Mouse (Mus musculus) liver, postnatal 0 days (tissue): ENCODE results near the gene Cuedc1. TPM values are rescaled to one million over a fixed set of nuclear protein-coding genes. Genes with fewer than 3 reads are reported as not detected.

Source experiments
- ATAC-seq: fragments of 200-750 bp; cut with Nextera tagmentation; 2 replicates; pipeline ENCODE4 v1.8.0; 2017; ENCODE audit warnings: mild to moderate bottlenecking, moderate library complexity
- DNase-seq: peaks from one replicate; pipeline ENCODE4 v3.0.0-alpha.2; 2016
- H3K27ac ChIP-seq: fragments of 300-500 bp; sonication (generic); 2 replicates; pipeline ENCODE4 v1.5.1; 2014; ENCODE audit warnings: antibody characterized with exemption, moderate library complexity, mild to moderate bottlenecking, low read depth
- H3K27me3 ChIP-seq: fragments of 300-500 bp; sonication (generic); 2 replicates; pipeline ENCODE4 v1.6.1; 2014; ENCODE audit warnings: low read length, control low read depth, mixed read lengths; ENCODE audit not compliant: insufficient read depth
- H3K36me3 ChIP-seq: fragments of 300-500 bp; sonication (generic); replicated peaks from 2 replicates; pipeline ENCODE4 v1.6.1; 2014; ENCODE audit warnings: mild to moderate bottlenecking, control low read depth, low read length, moderate library complexity, mixed read lengths; ENCODE audit not compliant: insufficient read depth
- H3K4me1 ChIP-seq: fragments of 300-500 bp; sonication (generic); 2 replicates; pipeline ENCODE4 v1.6.1; 2014; ENCODE audit warnings: antibody characterized with exemption, mild to moderate bottlenecking, control low read depth; ENCODE audit not compliant: insufficient read depth
- H3K4me2 ChIP-seq: fragments of 300-500 bp; sonication (generic); 2 replicates; pipeline ENCODE4 v1.6.1; 2014; ENCODE audit warnings: low read depth, mild to moderate bottlenecking, low read length, moderate library complexity, mixed read lengths
- H3K4me3 ChIP-seq: fragments of 300-500 bp; sonication (generic); 2 replicates; pipeline ENCODE4 v1.5.1; 2014; ENCODE audit warnings: low read depth, low read length
- H3K9ac ChIP-seq: fragments of 300-500 bp; sonication (generic); replicated peaks from 2 replicates; pipeline ENCODE4 v1.6.1; 2014; ENCODE audit warnings: mild to moderate bottlenecking, moderate library complexity
- H3K9me3 ChIP-seq: fragments of 300-500 bp; sonication (generic); 2 replicates; pipeline ENCODE4 v1.6.1; 2016; ENCODE audit warnings: mild to moderate bottlenecking, control low read depth, low read length, mixed read lengths
- CTCF ChIP-seq: sonication (generic); IDR thresholded peaks from 2 replicates; pipeline ENCODE4 v1.5.1; 2016; ENCODE audit warnings: antibody characterized with exemption, low read depth
- EP300 ChIP-seq: IDR thresholded peaks from 2 replicates; pipeline ENCODE4 v1.6.1; 2016; ENCODE audit warnings: antibody characterized with exemption, low read depth, mild to moderate bottlenecking
- WGBS: fragments of 180-500 bp; shearing (Covaris S2); extraction: QIAGEN DNeasy Blood & Tissue Kit; methylation state at CpG from one replicate; pipeline ENCODE4 v1.1.7; 2014; ENCODE audit not compliant: insufficient replicate concordance; 5-methylcytosine and 5-hydroxymethylcytosine counted together
- polyA plus RNA-seq: library from polyadenylated mRNA; unstranded; fragments of >200 nt; fragmentation: Nextera tagmentation; extraction: Ambion mirVana; gene quantifications from 2 replicates; pipeline ENCODE4 v1.2.1, GENCODE M21; 2015

Gene Cuedc1
- polyA plus RNA-seq, 1 experiment from 2014 or later = 1.2 TPM

DNA sequence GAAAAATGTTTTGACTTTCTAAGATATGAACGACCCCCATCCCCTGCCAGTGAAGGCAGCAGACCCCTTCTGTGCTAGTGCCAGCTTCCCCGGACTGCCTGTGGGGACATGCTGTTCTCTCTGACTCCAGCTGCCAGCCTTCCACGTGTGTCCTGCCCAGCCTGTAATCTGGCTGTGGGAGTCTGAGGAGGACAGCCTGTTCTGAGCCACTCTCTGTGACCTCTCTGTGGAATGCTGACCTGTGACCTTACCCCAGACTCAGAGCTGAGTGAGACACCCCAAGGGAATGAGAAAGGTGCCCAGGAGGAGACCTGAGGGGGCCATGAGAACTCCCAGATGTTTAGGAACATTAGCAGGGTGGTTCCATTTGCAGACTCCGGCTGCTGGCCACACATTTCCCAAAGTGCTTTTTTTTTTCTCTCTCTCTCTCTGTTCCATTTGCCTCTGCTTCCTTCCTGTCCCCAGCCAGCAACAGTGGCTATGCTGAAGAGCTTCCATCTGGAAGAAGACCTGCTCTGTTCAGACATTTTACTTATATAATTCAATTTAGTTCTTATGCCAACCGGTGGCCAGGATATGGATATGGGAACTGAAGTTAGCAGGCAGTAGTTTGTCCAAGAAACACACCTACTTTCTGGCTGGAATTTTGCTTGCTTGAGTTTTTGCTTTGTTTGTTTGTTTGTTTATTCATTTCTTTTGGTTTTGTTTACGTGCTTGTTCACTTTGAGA is 15.8 kb downstream of the Cuedc1 start:
- H3K4me1 ChIP-seq = peaks cover 20% of the 10 kb centered on the region
- 51% methylated on average over 6 of the region's 6 CpGs for whole genome bisulfite sequencing
- H3K4me3 ChIP-seq = no peak overlapping the region
- DNase-seq (no peak), ATAC-seq (no peak)
- no peaks in the 10 kb centered on the region for H3K36me3 ChIP-seq
- no peak overlapping the region for H3K4me2 ChIP-seq
- H3K9me3 ChIP-seq = no peaks in the 10 kb centered on the region
- H3K9ac ChIP-seq = no peak overlapping the region
- H3K27ac ChIP-seq = no peak overlapping the region
- no peaks in the 10 kb centered on the region for H3K27me3 ChIP-seq
- TF ChIP-seq CTCF (no peak), EP300 (peak; percentile 8; the same call in 1 of the 2 replicates)

DNA sequence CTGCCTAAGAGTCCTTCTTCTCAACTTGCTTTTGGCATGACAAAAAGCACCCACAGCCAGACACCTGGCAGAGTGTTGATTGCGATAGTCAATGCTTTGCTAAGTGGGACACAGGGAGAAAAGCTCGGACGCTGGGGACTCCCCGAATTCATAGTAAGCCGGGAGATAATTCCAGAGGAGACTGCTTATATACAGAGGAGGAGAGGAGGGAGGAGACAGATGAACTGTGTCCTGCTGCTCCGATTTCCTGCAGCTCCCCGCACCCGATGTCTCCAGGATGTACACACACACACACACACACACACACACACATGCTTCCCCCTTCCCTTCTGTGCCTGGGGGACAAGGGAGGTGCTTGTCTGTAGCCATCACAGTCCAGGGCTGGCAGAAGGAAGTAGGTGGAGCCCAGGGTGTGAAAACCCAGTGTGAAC is 17.0 kb downstream of the Cuedc1 start:
- peak overlapping the region; percentile 29 for H3K27ac ChIP-seq

GRCm38 (mm10) chr11:88116568-88116967 is 18.7 kb downstream of the Cuedc1 start:
- TF ChIP-seq EP300 (no peak), CTCF (no peak)
- 51% methylated on average over 6 of the region's 6 CpGs for WGBS
- Histone ChIP-seq H3K4me1 (peaks cover 25% of the 10 kb centered on the region), H3K36me3 (no peaks in the 10 kb centered on the region), H3K4me3 (no peak overlapping the region), H3K27ac (no peak overlapping the region), H3K9ac (no peak overlapping the region), H3K4me2 (no peak overlapping the region), H3K9me3 (no peaks in the 10 kb centered on the region), H3K27me3 (no peaks in the 10 kb centered on the region)
- ATAC-seq (no peak), DNase-seq (no peak)

More for the DNA sequence above, 17.0 kb downstream of the Cuedc1 start:
- Histone ChIP-seq H3K4me2 (no peak overlapping the region), H3K36me3 (no peaks in the 10 kb centered on the region), H3K27me3 (no peaks in the 10 kb centered on the region), H3K9me3 (no peaks in the 10 kb centered on the region), H3K9ac (no peak overlapping the region), H3K4me1 (peaks cover 25% of the 10 kb centered on the region), H3K4me3 (no peak overlapping the region)
- 23% methylated on average over 8 of the region's 8 CpGs for WGBS
- peak; percentile 67 for ATAC-seq
- TF ChIP-seq CTCF = no peak
- peak; percentile 54; the same call in 1 of the 2 replicates for TF ChIP-seq EP300
- DNase-seq = peak; percentile 50

GRCm38 (mm10) chr11:88117356-88118090 is 19.7 kb downstream of the Cuedc1 start:
- Histone ChIP-seq H3K27ac (peak overlapping the region; percentile 51), H3K4me2 (no peak overlapping the region), H3K27me3 (no peaks in the 10 kb centered on the region), H3K4me3 (no peak overlapping the region), H3K36me3 (no peaks in the 10 kb centered on the region), H3K4me1 (peaks cover 25% of the 10 kb centered on the region), H3K9ac (no peak overlapping the region), H3K9me3 (no peaks in the 10 kb centered on the region)
- DNase-seq (no peak), ATAC-seq (no peak)
- no peak for TF ChIP-seq EP300
- no peak for TF ChIP-seq CTCF
- WGBS = 31% methylated on average over 10 of the region's 10 CpGs

- no peak for ATAC-seq
- no peaks in the 10 kb centered on the region for H3K27me3 ChIP-seq
- no peak overlapping the region for H3K9ac ChIP-seq
- no peak overlapping the region for H3K4me3 ChIP-seq
- peaks cover 25% of the 10 kb centered on the region for H3K4me1 ChIP-seq
- no peaks in the 10 kb centered on the region for H3K9me3 ChIP-seq
- DNase-seq = no peak
- TF ChIP-seq CTCF = no peak
- no peak for TF ChIP-seq EP300
- WGBS = 49% methylated on average over 6 of the region's 6 CpGs
- no peak overlapping the region for H3K4me2 ChIP-seq
- peak overlapping the region; percentile 51 for H3K27ac ChIP-seq
- no peaks in the 10 kb centered on the region for H3K36me3 ChIP-seq
Observed at GRCm38 (mm10) chr11:88118091-88118440, 20.2 kb downstream of the Cuedc1 start.

- H3K4me1 ChIP-seq = peaks cover 25% of the 10 kb centered on the region
- TF ChIP-seq EP300 = no peak
- no peak overlapping the region for H3K4me2 ChIP-seq
- DNase-seq (no peak), ATAC-seq (0 out of 2 replicates have a peak, but pooled peaks have one; percentile 17)
- H3K4me3 ChIP-seq = no peak overlapping the region
- no peak overlapping the region for H3K9ac ChIP-seq
- 36% methylated on average over 8 of the region's 8 CpGs for WGBS
- no peaks in the 10 kb centered on the region for H3K36me3 ChIP-seq
- H3K9me3 ChIP-seq = no peaks in the 10 kb centered on the region
- no peak overlapping the region for H3K27ac ChIP-seq
- H3K27me3 ChIP-seq = no peaks in the 10 kb centered on the region
Observed at GRCm38 (mm10) chr11:88118817-88119642, 21.2 kb downstream of the Cuedc1 start.
